Mouse (Mus musculus) embryo, embryonic 10 days (tissue): ENCODE measurements at regions not wholly inside any gene's neighbourhood (a gene's known extent, or its start where the extent isn't known, plus 50 kb on each side); places are given as distances from the start of the nearest gene placed in this dataset.

Experiments
- DNase-seq: peaks from one replicate; pipeline ENCODE4 v3.0.0-alpha.2; 2015; ENCODE audit warnings: low spot score

- no peak for DNase-seq
These were observed 289.9 kb upstream of the Rps6ka3 start for GRCm38 (mm10) chrX:158920217-158920616.

GRCm38 (mm10) chrX:158921424-158921823 lies 288.7 kb upstream of the Rps6ka3 start:
- DNase-seq: no peak

GRCm38 (mm10) chrX:158921838-158922450 lies 288.2 kb upstream of the Rps6ka3 start:
- peak; percentile 71 for DNase-seq

GRCm38 (mm10) chrX:158923081-158923561 lies 287.0 kb upstream of the Rps6ka3 start:
- peak; percentile 61 for DNase-seq

- DNase-seq: peak; percentile 4
These were observed 286.2 kb upstream of the Rps6ka3 start for GRCm38 (mm10) chrX:158923657-158924489.

GRCm38 (mm10) chrX:158924490-158925398 lies 285.4 kb upstream of the Rps6ka3 start:
- DNase-seq: peak; percentile 63

- no peak for DNase-seq
These were observed 278.2 kb upstream of the Rps6ka3 start for GRCm38 (mm10) chrX:158931864-158932263.

- DNase-seq: no peak
These were observed 262.9 kb upstream of the Rps6ka3 start for GRCm38 (mm10) chrX:158947191-158947590.

- DNase-seq: no peak
These were observed 238.4 kb upstream of the Rps6ka3 start for GRCm38 (mm10) chrX:158971726-158972125.

- DNase-seq: no peak
These were observed 233.5 kb upstream of the Rps6ka3 start for GRCm38 (mm10) chrX:158976648-158977047.

- DNase-seq: no peak
These were observed 225.4 kb upstream of the Rps6ka3 start for GRCm38 (mm10) chrX:158984721-158985120.

- DNase-seq: no peak
These were observed 222.4 kb upstream of the Rps6ka3 start for GRCm38 (mm10) chrX:158987676-158988075.

GRCm38 (mm10) chrX:159018955-159019354 lies 191.2 kb upstream of the Rps6ka3 start:
- peak; percentile 7 for DNase-seq

GRCm38 (mm10) chrX:159026311-159026710 lies 183.8 kb upstream of the Rps6ka3 start:
- no peak for DNase-seq

- no peak for DNase-seq
These were observed 178.2 kb upstream of the Rps6ka3 start for GRCm38 (mm10) chrX:159031927-159032326.

GRCm38 (mm10) chrX:159043432-159043831 lies 166.7 kb upstream of the Rps6ka3 start:
- DNase-seq: peak; percentile 48

GRCm38 (mm10) chrX:159047876-159048275 lies 162.2 kb upstream of the Rps6ka3 start:
- peak; percentile 42 for DNase-seq

GRCm38 (mm10) chrX:159055689-159056461 lies 154.2 kb upstream of the Rps6ka3 start:
- DNase-seq: no peak

GRCm38 (mm10) chrX:159056462-159056805 lies 153.7 kb upstream of the Rps6ka3 start:
- DNase-seq: no peak

GRCm38 (mm10) chrX:159058931-159059330 lies 151.2 kb upstream of the Rps6ka3 start:
- no peak for DNase-seq

GRCm38 (mm10) chrX:159061322-159061721 lies 148.8 kb upstream of the Rps6ka3 start:
- DNase-seq: no peak

GRCm38 (mm10) chrX:159066212-159066611 lies 143.9 kb upstream of the Rps6ka3 start:
- no peak for DNase-seq
